Comparison of ENCODE assay signal across 8 mouse cellular contexts in the genomic region with DNA sequence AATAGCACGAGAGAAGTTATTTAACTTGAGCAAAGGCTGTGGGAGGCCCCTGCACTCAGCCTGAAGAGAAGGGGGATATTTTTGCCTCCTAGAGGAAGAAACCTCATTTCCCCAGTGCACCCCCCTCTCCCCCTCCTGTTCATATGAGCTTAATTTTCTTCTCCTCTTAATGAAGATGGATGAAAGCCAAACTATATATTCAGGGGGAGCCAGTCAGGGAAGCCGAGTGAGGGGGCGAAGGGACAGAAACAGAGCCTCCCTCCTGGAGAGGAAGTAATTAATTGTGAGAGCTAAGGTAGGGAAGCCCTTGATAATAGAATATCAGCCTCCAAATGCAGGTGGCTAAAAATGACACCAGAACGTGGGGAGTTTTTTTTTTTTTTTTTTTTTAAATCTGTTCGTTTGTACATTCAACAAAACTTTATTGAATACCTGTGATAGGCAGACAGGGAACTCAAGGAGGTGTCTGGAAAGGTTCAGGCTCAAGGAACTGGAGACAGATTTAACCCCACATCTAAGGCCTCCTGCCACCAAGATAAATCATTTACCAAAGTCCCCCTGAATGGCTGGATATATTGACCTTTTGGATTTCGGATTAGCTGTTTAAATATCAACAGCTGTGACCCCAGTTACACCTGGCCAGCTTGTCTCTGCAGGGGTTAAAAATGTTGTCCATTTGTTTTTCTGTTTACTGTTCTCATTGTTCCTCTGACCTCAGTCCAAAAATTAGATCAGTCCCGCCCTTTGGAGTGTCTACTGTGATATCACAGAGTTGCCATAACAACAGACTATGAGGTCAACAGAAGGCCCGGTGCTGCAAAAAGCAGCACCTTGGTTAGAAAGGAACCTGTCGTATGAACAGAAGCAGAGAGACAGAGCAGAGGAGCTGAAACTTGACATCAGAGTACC. TPM values are rescaled to one million over a fixed set of nuclear protein-coding genes. Genes with fewer than 3 reads are reported as not detected.
DNase-seq lines count a peak whose midpoint lies in the region; ATAC-seq and TF ChIP-seq lines count a peak whose summit lies in the region.
"Had no signal": no experiment of that assay in that cellular context is flagged by ENCODE, and none has a peak within 500 bp of the region (broad histone marks: within the 10 kb centered on the region; RNA-seq: fewer than 3 reads in every experiment).

No protein-coding gene starts in this region.

- WGBS in midbrain, embryonic 12.5 days = 54% methylated on average over 9 of the region's 9 CpGs
- WGBS in midbrain, embryonic 16.5 days = 45% methylated on average over 9 of the region's 9 CpGs
- 39% methylated on average over 9 of the region's 9 CpGs for WGBS in heart, postnatal 0 days
- WGBS in kidney, postnatal 0 days = 29% methylated on average over 9 of the region's 9 CpGs
- 29% methylated on average over 9 of the region's 9 CpGs for WGBS in stomach, embryonic 16.5 days

- H3K4me1 ChIP-seq in midbrain, embryonic 12.5 days = peaks cover 65% of the 10 kb centered on the region
- H3K4me1 ChIP-seq in midbrain, embryonic 16.5 days (ENCODE audit: control insufficient read depth, insufficient read depth, low read length) = peaks cover 47% of the 10 kb centered on the region
- peaks cover 50% of the 10 kb centered on the region for H3K4me1 ChIP-seq in heart, postnatal 0 days (ENCODE audit: control insufficient read depth, insufficient read depth)
- H3K4me1 ChIP-seq in kidney, postnatal 0 days (replicated peaks; ENCODE audit: insufficient read depth, low read length) = peaks cover 47% of the 10 kb centered on the region
- peaks cover 78% of the 10 kb centered on the region for H3K4me1 ChIP-seq in stomach, embryonic 16.5 days (ENCODE audit: control insufficient read depth, insufficient read depth, low read length)

- H3K36me3 ChIP-seq in midbrain, embryonic 12.5 days = peaks cover 16% of the 10 kb centered on the region
- H3K36me3 ChIP-seq in midbrain, embryonic 16.5 days (ENCODE audit: control insufficient read depth, insufficient read depth, low read length) = no peaks in the 10 kb centered on the region; the same call in 1 of the 2 replicates
- peaks cover 4% of the 10 kb centered on the region for H3K36me3 ChIP-seq in heart, postnatal 0 days (replicated peaks; ENCODE audit: control insufficient read depth, insufficient read depth, low read length)
- H3K36me3 ChIP-seq in kidney, postnatal 0 days (ENCODE audit: insufficient read depth, low read length) = no peaks in the 10 kb centered on the region
- no peaks in the 10 kb centered on the region for H3K36me3 ChIP-seq in stomach, embryonic 16.5 days (ENCODE audit: control insufficient read depth, insufficient read depth, low read length)

- no peaks in the 10 kb centered on the region for H3K9me3 ChIP-seq in midbrain, embryonic 12.5 days
- no peaks in the 10 kb centered on the region for H3K9me3 ChIP-seq in midbrain, embryonic 16.5 days (replicated peaks; ENCODE audit: control insufficient read depth, low read length, poor library complexity, severe bottlenecking)
- H3K9me3 ChIP-seq in heart, postnatal 0 days (replicated peaks; ENCODE audit: control insufficient read depth, low read length) = no peaks in the 10 kb centered on the region
- H3K9me3 ChIP-seq in kidney, postnatal 0 days (replicated peaks; ENCODE audit: low read length) = no peaks in the 10 kb centered on the region
- H3K9me3 ChIP-seq in stomach, embryonic 16.5 days (replicated peaks; ENCODE audit: control insufficient read depth, low read length) = no peaks in the 10 kb centered on the region

- no peak for ATAC-seq in midbrain, embryonic 12.5 days (ENCODE audit: low FRiP score, low read depth)
- no peak for ATAC-seq in midbrain, embryonic 16.5 days
- ATAC-seq in heart, postnatal 0 days (ENCODE audit: insufficient read depth, low read depth) = no peak
- ATAC-seq in kidney, postnatal 0 days (replicated peaks; ENCODE audit: low FRiP score, low read depth) = no peak; the same call in 1 of the 2 replicates
- ATAC-seq in stomach, embryonic 16.5 days (ENCODE audit: insufficient read depth, low FRiP score) = no peak

- H3K27me3 ChIP-seq in midbrain, embryonic 12.5 days = no peaks in the 10 kb centered on the region
- H3K27me3 ChIP-seq in midbrain, embryonic 16.5 days (ENCODE audit: control insufficient read depth, insufficient read depth, low read depth, low read length) = no peaks in the 10 kb centered on the region
- no peaks in the 10 kb centered on the region for H3K27me3 ChIP-seq in heart, postnatal 0 days (ENCODE audit: control insufficient read depth, insufficient read depth, low read length)
- H3K27me3 ChIP-seq in kidney, postnatal 0 days (ENCODE audit: insufficient read depth, low read length) = no peaks in the 10 kb centered on the region
- H3K27me3 ChIP-seq in stomach, embryonic 16.5 days (ENCODE audit: control insufficient read depth, insufficient read depth, low read length) = no peaks in the 10 kb centered on the region

- DNase-seq in heart, postnatal 0 days (ENCODE audit: low spot score) = peak; percentile 61
- peak; percentile 19 for DNase-seq in kidney, postnatal 0 days (ENCODE audit: low spot score)
- DNase-seq in thymus, postnatal 25 days = no peak
- no peak for DNase-seq in spleen, adult 12 weeks (ENCODE audit: low spot score)

- no peak overlapping the region for H3K9ac ChIP-seq in midbrain, embryonic 12.5 days (replicated peaks)
- no peak overlapping the region for H3K9ac ChIP-seq in midbrain, embryonic 16.5 days (ENCODE audit: low read depth, low read length)
- H3K9ac ChIP-seq in heart, postnatal 0 days (replicated peaks; ENCODE audit: low read depth, low read length) = no peak overlapping the region
- 0 out of 2 replicates have a peak overlapping the region, but pooled peaks have one; percentile 24 for H3K9ac ChIP-seq in kidney, postnatal 0 days (ENCODE audit: low read depth, low read length)
- H3K9ac ChIP-seq in stomach, embryonic 16.5 days (ENCODE audit: low read length) = peak overlapping the region; percentile 54

- peak overlapping the region; percentile 49; the same call in 1 of the 2 replicates for H3K27ac ChIP-seq in midbrain, embryonic 12.5 days (replicated peaks)
- H3K27ac ChIP-seq in midbrain, embryonic 16.5 days (ENCODE audit: low read length) = no peak overlapping the region
- H3K27ac ChIP-seq in heart, postnatal 0 days (ENCODE audit: low read depth) = peak overlapping the region; percentile 52
- peak overlapping the region; percentile 36 for H3K27ac ChIP-seq in kidney, postnatal 0 days
- H3K27ac ChIP-seq in stomach, embryonic 16.5 days (ENCODE audit: low read length) = peak overlapping the region; percentile 92

- TF ChIP-seq CTCF in heart, postnatal 0 days (IDR thresholded peaks at IDR 0.05; ENCODE audit: low read depth) = no peak
- no peak for TF ChIP-seq CTCF in kidney, postnatal 0 days (IDR thresholded peaks at IDR 0.05; ENCODE audit: low read depth)

- no peak overlapping the region for H3K4me3 ChIP-seq in midbrain, embryonic 12.5 days
- H3K4me3 ChIP-seq in midbrain, embryonic 16.5 days (ENCODE audit: low read depth, low read length) = no peak overlapping the region
- peak overlapping the region; percentile 19; the same call in 1 of the 2 replicates for H3K4me3 ChIP-seq in heart, postnatal 0 days (ENCODE audit: low read depth, low read length)
- H3K4me3 ChIP-seq in kidney, postnatal 0 days (replicated peaks; ENCODE audit: low read depth, low read length) = no peak overlapping the region
- H3K4me3 ChIP-seq in stomach, embryonic 16.5 days (replicated peaks; ENCODE audit: low read length) = 0 out of 2 replicates have a peak overlapping the region, but pooled peaks have one; percentile 36

- no peak for TF ChIP-seq EP300 in heart, postnatal 0 days (IDR thresholded peaks at IDR 0.05; ENCODE audit: low read depth)

- no peak overlapping the region for H3K4me2 ChIP-seq in midbrain, embryonic 12.5 days (replicated peaks)
- no peak overlapping the region for H3K4me2 ChIP-seq in midbrain, embryonic 16.5 days (ENCODE audit: low read length)
- H3K4me2 ChIP-seq in heart, postnatal 0 days (ENCODE audit: low read depth, low read length) = peak overlapping the region; percentile 40
- 0 out of 2 replicates have a peak overlapping the region, but pooled peaks have one; percentile 7 for H3K4me2 ChIP-seq in kidney, postnatal 0 days (ENCODE audit: low read length)
- peak overlapping the region; percentile 45 for H3K4me2 ChIP-seq in stomach, embryonic 16.5 days (ENCODE audit: low read depth, low read length)

RNA-seq across cellular contexts. Expression of a gene that starts 54.5 kb away (rescaled TPM):
- polyA plus RNA-seq in midbrain, embryonic 12.5 days (2016; fragmentation: Nextera tagmentation; extraction: Ambion mirVana) = not detected in 2 replicates
- polyA plus RNA-seq in midbrain, embryonic 16.5 days (2015; fragmentation: Nextera tagmentation; extraction: Ambion mirVana) = not detected in 2 replicates
- not detected in 2 replicates for total RNA-seq in heart, postnatal 0 days (2014; rRNA removed; ENCODE audit: low replicate concordance)
- polyA plus RNA-seq in heart, postnatal 0 days (2015; fragmentation: Nextera tagmentation; extraction: Ambion mirVana) = not detected in 2 replicates
- polyA plus RNA-seq in kidney, postnatal 0 days (2015; fragmentation: Nextera tagmentation; extraction: Ambion mirVana) = 15.4 and 20.6 TPM in 2 replicates
- 8.2 and 8.7 TPM in 2 replicates for polyA plus RNA-seq in stomach, embryonic 16.5 days (2015; fragmentation: Nextera tagmentation; extraction: Ambion mirVana)
- total RNA-seq: hematopoietic stem cell, adult 5-6 weeks had no signal

Comparison
In these comparisons a context has a peak if more than half of its experiments do, and no peak if none do; other contexts are left out.
1. H3K4me2 ChIP-seq: peak in heart, postnatal 0 days (single experiment), kidney, postnatal 0 days (single experiment) and stomach, embryonic 16.5 days (single experiment); none in midbrain, embryonic 12.5 days (single experiment) and midbrain, embryonic 16.5 days (single experiment).
2. H3K4me3 ChIP-seq: peak in heart, postnatal 0 days (single experiment) and stomach, embryonic 16.5 days (single experiment); none in midbrain, embryonic 12.5 days (single experiment), midbrain, embryonic 16.5 days (single experiment) and kidney, postnatal 0 days (single experiment).
3. H3K9ac ChIP-seq: peak in kidney, postnatal 0 days (single experiment) and stomach, embryonic 16.5 days (single experiment); none in midbrain, embryonic 12.5 days (single experiment), midbrain, embryonic 16.5 days (single experiment) and heart, postnatal 0 days (single experiment).
4. DNase-seq: peak in heart, postnatal 0 days (single experiment) and kidney, postnatal 0 days (single experiment); none in thymus, postnatal 25 days (single experiment) and spleen, adult 12 weeks (single experiment).